Mouse (Mus musculus): Measurements from ENCODE around the gene Icam2. TPM values are rescaled to one million over a fixed set of nuclear protein-coding genes. Genes with fewer than 3 reads are reported as not detected.

Gene Icam2
- total and polyA plus RNA-seq, 3 experiments = 15.3 to 40.1 (median 26.7) TPM

GRCm38 (mm10) chr11:106365366-106365765 is 22.5 kb downstream of the Icam2 start, which contains the start of gene Prr29:
TSS of gene Prr29 (plus strand) at chr11:106365472.
- Histone ChIP-seq H3K27me3 (replicated peaks) (peaks cover 15% of the 10 kb centered on the region), H3K4me1 (ENCODE audit: control insufficient read depth in 1 of 2, insufficient read depth in 2 of 2) (peaks cover 0 to 8% of the 10 kb centered on the region in 2 experiments; a peak in 2 of 4 replicates), H3K4me2 (ENCODE audit: insufficient read depth, low read depth, poor library complexity, severe bottlenecking) (no peak within 1 kb of the TSS), H3K27ac (ENCODE audit: insufficient read depth, low read depth) (no peak within 1 kb of the TSS), H3K36me3 (replicated peaks in 1 of 2; ENCODE audit: control insufficient read depth in 1 of 2, insufficient read depth in 1 of 2, low read length in 1 of 2) (no peaks in the 10 kb centered on the region), H3K4me3 (replicated peaks in 1 of 3; ENCODE audit: low read depth in 2 of 3, low read length in 2 of 3, poor library complexity in 1 of 3) (no peak within 1 kb of the TSS), H3K9ac (ENCODE audit: insufficient read depth, low read depth) (no peak within 1 kb of the TSS), H3K79me2 (replicated peaks; ENCODE audit: control insufficient read depth, extremely low read depth, insufficient read depth, poor library complexity, severe bottlenecking) (no peaks in the 10 kb centered on the region), H3K9me3 (replicated peaks; ENCODE audit: low read length) (peaks cover 8% of the 10 kb centered on the region)
- TF ChIP-seq BHLHE40 (IDR thresholded peaks at IDR 0.05; ENCODE audit: low read depth, low read length) = no peak
- TF ChIP-seq HCFC1 (IDR thresholded peaks at IDR 0.05; ENCODE audit: low read depth, low read length) = no peak
- no peak for TF ChIP-seq MAZ (IDR thresholded peaks at IDR 0.05; ENCODE audit: low read depth, low read length)
- TF ChIP-seq USF1 (IDR thresholded peaks at IDR 0.05; ENCODE audit: low read depth, low read length) = no peak
- in situ Hi-C loops (cut with MboI; ENCODE audit: low pct_ligation_motif_present, low pct_unique_long_range_greater_than_20kb, low sequenced_read_pairs) = no loop called here
- dilution Hi-C loops (cut with MboI; ENCODE audit: extremely low pct_ligation_motif_present, extremely low pct_unique_long_range_greater_than_20kb, low sequenced_read_pairs) = no loop called here
- DNase-seq (ENCODE audit: extremely low read depth) = no peak

- peaks cover 16% of the 10 kb centered on the region for H3K27me3 ChIP-seq (replicated peaks)
- H3K36me3 ChIP-seq (replicated peaks in 1 of 2; ENCODE audit: control insufficient read depth in 1 of 2, insufficient read depth in 1 of 2, low read length in 1 of 2) = no peaks in the 10 kb centered on the region
- H3K9me3 ChIP-seq (replicated peaks; ENCODE audit: low read length) = peaks cover 8% of the 10 kb centered on the region
- TF ChIP-seq ZKSCAN1 (IDR thresholded peaks at IDR 0.05; ENCODE audit: borderline replicate concordance, low read depth, low read length) = no peak
- no peak for TF ChIP-seq MXI1 (IDR thresholded peaks at IDR 0.05; ENCODE audit: low read depth, low read length)
- TF ChIP-seq SMC3 (IDR thresholded peaks at IDR 0.05; ENCODE audit: low read depth, low read length) = no peak
- TF ChIP-seq HCFC1 (IDR thresholded peaks at IDR 0.05; ENCODE audit: low read depth, low read length) = no peak
- TF ChIP-seq SIN3A (IDR thresholded peaks at IDR 0.05; ENCODE audit: low read length) = no peak
- no peak for TF ChIP-seq E2F4 (IDR thresholded peaks at IDR 0.05; ENCODE audit: insufficient replicate concordance, low read depth, low read length)
- no peak for TF ChIP-seq ZMIZ1 (IDR thresholded peaks at IDR 0.05; ENCODE audit: low read depth, low read length)
- TF ChIP-seq RAD21 (IDR thresholded peaks at IDR 0.05; ENCODE audit: low read depth, low read length) = no peak
- no peak for TF ChIP-seq MYC (IDR thresholded peaks at IDR 0.05; ENCODE audit: low read depth, low read length)
- no peak for TF ChIP-seq EP300 (IDR thresholded peaks at IDR 0.05; ENCODE audit: low read length)
- TF ChIP-seq GABPA (IDR thresholded peaks at IDR 0.05; ENCODE audit: insufficient replicate concordance, low read depth, low read length) = no peak
- TF ChIP-seq TBP (conservative IDR thresholded peaks at IDR 0.05; ENCODE audit: low read depth, low read length) = no peak
- no peak for TF ChIP-seq NRF1 (IDR thresholded peaks at IDR 0.05; ENCODE audit: low read depth, low read length)
- TF ChIP-seq ZC3H11A (IDR thresholded peaks at IDR 0.05; ENCODE audit: low read depth, low read length) = no peak
- TF ChIP-seq UBTF (IDR thresholded peaks at IDR 0.05; ENCODE audit: low read depth, low read length) = no peak
- TF ChIP-seq POLR2A (IDR thresholded peaks at IDR 0.05; ENCODE audit: low read depth, low read length) = no peak
- no peak for TF ChIP-seq PAX5 (IDR thresholded peaks at IDR 0.05; ENCODE audit: low read length)
- no peak for TF ChIP-seq MAFK (IDR thresholded peaks at IDR 0.05; ENCODE audit: insufficient replicate concordance, low read length)
- no peak for TF ChIP-seq RCOR1 (conservative IDR thresholded peaks at IDR 0.05; ENCODE audit: low read depth, low read length)
- dilution Hi-C loops (cut with MboI; ENCODE audit: extremely low pct_ligation_motif_present, extremely low pct_unique_long_range_greater_than_20kb, low sequenced_read_pairs) (no loop called here), in situ Hi-C loops (cut with MboI; ENCODE audit: low pct_ligation_motif_present, low pct_unique_long_range_greater_than_20kb, low sequenced_read_pairs) (no loop called here)
- H3K4me2 ChIP-seq (ENCODE audit: insufficient read depth, low read depth, poor library complexity, severe bottlenecking) = no peak overlapping the region
- no peak overlapping the region for H3K9ac ChIP-seq (ENCODE audit: insufficient read depth, low read depth)
- H3K27ac ChIP-seq (ENCODE audit: insufficient read depth, low read depth) = no peak overlapping the region
- no peak overlapping the region for H3K4me3 ChIP-seq (replicated peaks in 1 of 3; ENCODE audit: low read depth in 2 of 3, low read length in 2 of 3, poor library complexity in 1 of 3)
- H3K4me1 ChIP-seq (ENCODE audit: control insufficient read depth in 1 of 2, insufficient read depth in 2 of 2) = peaks cover 0 to 8% of the 10 kb centered on the region in 2 experiments; a peak in 2 of 4 replicates
- no peak for DNase-seq (ENCODE audit: extremely low read depth)
- no peaks in the 10 kb centered on the region for H3K79me2 ChIP-seq (replicated peaks; ENCODE audit: control insufficient read depth, extremely low read depth, insufficient read depth, poor library complexity, severe bottlenecking)
Measured at GRCm38 (mm10) chr11:106364712-106365111, 23.2 kb downstream of the Icam2 start.
